Mouse (Mus musculus): Measurements from ENCODE around the gene Znrf2.

DNA sequence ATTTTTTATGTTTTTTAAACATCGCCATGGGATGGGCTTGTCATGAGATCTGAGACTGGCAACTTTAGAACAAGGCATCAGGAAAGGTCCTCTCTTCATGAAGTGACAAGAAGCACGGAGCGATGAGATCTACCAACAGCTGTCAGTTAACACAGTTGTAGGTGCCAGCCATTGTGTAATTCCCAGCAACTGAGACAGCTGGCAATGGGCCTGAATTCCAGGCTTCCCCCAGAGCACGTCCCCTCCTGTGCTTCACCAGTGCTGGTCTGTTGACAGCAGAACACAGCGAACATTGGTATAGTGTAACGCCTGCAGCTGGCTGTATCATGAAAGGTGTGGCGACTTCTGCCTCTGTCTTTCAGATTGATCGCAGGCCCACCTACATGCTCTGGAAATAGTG is 45.5 kb upstream of the Znrf2 start:
- TF ChIP-seq CTCF (IDR thresholded peaks at IDR 0.05; ENCODE audit: low read depth) = no peak
- TF ChIP-seq EP300 (optimal IDR thresholded peaks at IDR 0.05) = no peak

Data from stomach, postnatal 0 days (tissue).